Mouse (Mus musculus): ENCODE results near the gene Oas1f. TPM values are rescaled to one million over a fixed set of nuclear protein-coding genes. Genes with fewer than 3 reads are reported as not detected.
A peak's percentile ranks its signal among the peaks of the same experiment; 100 is the strongest.
"Not testable (repeated sequence)": the region's sequence is repeated elsewhere in the genome, so short reads cannot be mapped to it uniquely, and the experiment has no call there.

The Oas1f gene
- polyA plus RNA-seq, 1 experiment from 2014 or later = not detected

DNA sequence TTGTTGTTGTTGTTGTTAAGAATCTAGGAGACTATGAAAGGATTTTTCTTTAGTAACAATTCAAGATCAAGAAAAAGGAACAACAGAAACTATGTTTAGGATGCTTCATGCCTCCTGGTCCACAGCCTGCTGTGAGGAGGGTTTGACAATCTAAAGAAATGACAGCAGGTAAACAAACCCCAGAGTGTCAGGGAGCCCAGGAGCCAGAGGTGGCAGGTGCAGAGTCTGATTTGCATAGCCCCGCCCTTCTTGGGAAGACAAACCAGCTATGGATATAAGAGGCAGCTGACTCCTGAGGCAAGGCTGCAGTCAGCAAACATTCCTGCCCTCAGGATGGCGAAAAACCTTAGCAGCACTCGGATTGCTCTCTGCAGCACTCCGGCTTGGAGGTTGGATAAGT lies 14.0 kb downstream of the Oas1f start, which contains the start of gene Oas1h:
Gene Oas1h, plus strand, starts transcription at position 301 of the 400 bp plus-strand sequence.
- Histone ChIP-seq H3K4me1 (replicated peaks; ENCODE audit: control insufficient read depth, insufficient read depth, low read length) (no peaks in the 10 kb centered on the region), H3K36me3 (ENCODE audit: control insufficient read depth, insufficient read depth, low read length) (no peaks in the 10 kb centered on the region), H3K4me3 (ENCODE audit: low read depth, low read length) (no peak within 1 kb of the TSS), H3K9ac (ENCODE audit: low read length) (no peak within 1 kb of the TSS), H3K9me3 (ENCODE audit: control insufficient read depth, low read length) (no peaks in the 10 kb centered on the region), H3K27ac (ENCODE audit: low read depth) (no peak within 1 kb of the TSS), H3K4me2 (ENCODE audit: low read length) (no peak within 1 kb of the TSS), H3K27me3 (replicated peaks; ENCODE audit: control insufficient read depth, insufficient read depth, low read length) (no peaks in the 10 kb centered on the region)
- 39% methylated on average over 4 of the region's 4 CpGs for WGBS
- no peak for DNase-seq (ENCODE audit: low spot score)
- ATAC-seq (replicated peaks; ENCODE audit: low FRiP score, low TSS enrichment, low read depth) = no peak

DNA sequence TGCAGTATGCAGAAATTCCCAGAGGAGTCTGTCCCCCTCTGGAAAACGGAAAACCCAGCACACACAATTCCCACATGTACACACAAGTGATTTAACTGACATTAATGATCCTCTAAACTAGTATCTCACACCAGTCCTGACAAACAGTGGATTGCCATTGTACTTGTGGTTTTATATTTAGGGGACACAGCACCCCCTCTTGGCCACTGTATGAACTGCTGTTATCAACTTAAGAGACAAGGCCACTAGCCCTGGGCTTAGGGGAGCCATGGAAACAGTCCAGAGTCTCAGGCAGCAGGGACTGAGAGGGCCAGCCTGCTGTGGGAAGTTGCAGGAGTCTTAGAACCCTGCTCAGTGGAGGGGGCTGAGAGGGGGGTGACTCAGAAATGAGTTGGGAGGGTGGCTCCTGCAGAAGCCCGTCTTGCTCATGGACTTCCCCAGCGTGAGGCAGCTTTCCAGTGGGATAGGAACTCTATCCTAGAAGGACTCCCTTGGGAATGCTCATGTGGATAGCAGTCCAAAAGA lies 18.2 kb downstream of the Oas1f start:
- Histone ChIP-seq H3K4me3 (ENCODE audit: low read depth, low read length) (no peak overlapping the region), H3K9me3 (ENCODE audit: control insufficient read depth, low read length) (no peaks in the 10 kb centered on the region), H3K27me3 (replicated peaks; ENCODE audit: control insufficient read depth, insufficient read depth, low read length) (no peaks in the 10 kb centered on the region), H3K27ac (ENCODE audit: low read depth) (no peak overlapping the region), H3K9ac (ENCODE audit: low read length) (no peak overlapping the region), H3K36me3 (ENCODE audit: control insufficient read depth, insufficient read depth, low read length) (no peaks in the 10 kb centered on the region), H3K4me1 (replicated peaks; ENCODE audit: control insufficient read depth, insufficient read depth, low read length) (no peaks in the 10 kb centered on the region), H3K4me2 (ENCODE audit: low read length) (no peak overlapping the region)
- 74% methylated on average over 3 of the region's 3 CpGs for WGBS
- DNase-seq (ENCODE audit: low spot score) (peak; percentile 60), ATAC-seq (replicated peaks; ENCODE audit: low FRiP score, low TSS enrichment, low read depth) (no peak)

DNA sequence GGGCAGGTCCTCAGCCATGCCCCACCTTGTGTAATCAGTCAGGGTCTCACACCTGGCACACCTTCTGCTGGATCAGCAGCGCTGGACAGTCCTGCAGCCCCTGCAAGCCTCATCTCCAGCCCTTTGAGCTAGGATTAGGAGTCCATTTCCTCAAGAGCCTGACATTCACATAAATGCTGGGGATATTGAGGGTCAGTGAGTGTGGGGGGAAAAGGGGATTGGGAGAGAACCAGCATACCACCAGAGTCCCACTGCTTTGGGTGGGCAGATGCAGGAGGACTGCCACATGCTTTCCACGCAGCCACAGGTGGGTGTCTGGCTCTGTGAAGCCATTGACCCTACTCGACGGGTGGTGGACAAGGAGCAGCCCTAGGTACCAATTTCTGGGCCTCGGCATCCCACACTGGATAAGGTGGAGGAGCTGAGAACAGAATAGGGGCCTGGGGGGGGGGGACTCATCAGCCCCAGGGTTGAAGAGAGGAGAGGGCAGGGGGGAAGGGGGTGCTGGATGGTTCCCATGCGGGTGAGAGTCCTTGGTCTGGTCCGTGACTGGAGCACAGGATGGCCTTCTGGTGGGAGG lies 22.4 kb downstream of the Oas1f start:
- ATAC-seq (replicated peaks; ENCODE audit: low FRiP score, low TSS enrichment, low read depth) (no peak), DNase-seq (ENCODE audit: low spot score) (no peak)
- H3K27ac ChIP-seq (ENCODE audit: low read depth) = no peak overlapping the region
- H3K36me3 ChIP-seq (ENCODE audit: control insufficient read depth, insufficient read depth, low read length) = no peaks in the 10 kb centered on the region
- no peak overlapping the region for H3K4me2 ChIP-seq (ENCODE audit: low read length)
- no peaks in the 10 kb centered on the region for H3K27me3 ChIP-seq (replicated peaks; ENCODE audit: control insufficient read depth, insufficient read depth, low read length)
- H3K9me3 ChIP-seq (ENCODE audit: control insufficient read depth, low read length) = no peaks in the 10 kb centered on the region
- no peak overlapping the region for H3K4me3 ChIP-seq (ENCODE audit: low read depth, low read length)
- 82% methylated on average over 7 of the region's 7 CpGs for WGBS
- H3K4me1 ChIP-seq (replicated peaks; ENCODE audit: control insufficient read depth, insufficient read depth, low read length) = no peaks in the 10 kb centered on the region
- H3K9ac ChIP-seq (ENCODE audit: low read length) = no peak overlapping the region

DNA sequence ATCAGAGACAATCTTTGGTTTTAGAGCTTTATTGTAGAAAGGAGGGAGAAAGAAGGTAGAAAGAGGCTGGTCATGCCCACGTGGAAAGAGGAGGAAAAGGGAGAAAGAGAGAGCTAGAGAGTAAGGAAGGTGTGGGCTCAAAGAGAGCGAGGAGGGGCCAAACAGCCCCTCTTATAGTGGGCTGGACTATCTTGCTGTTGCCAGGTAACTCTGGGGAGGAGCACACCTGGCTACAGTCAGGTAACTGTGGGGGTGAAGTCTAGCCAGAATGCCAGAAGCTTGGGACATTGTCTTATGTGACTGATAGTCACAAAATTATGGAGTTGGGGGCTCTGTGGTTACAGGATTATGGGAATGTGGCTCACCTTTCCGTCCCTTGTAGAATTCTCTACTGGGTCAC lies 22.9 kb downstream of the Oas1f start:
- no peak overlapping the region for H3K4me2 ChIP-seq (ENCODE audit: low read length)
- H3K9ac ChIP-seq (ENCODE audit: low read length) = no peak overlapping the region
- H3K36me3 ChIP-seq (ENCODE audit: control insufficient read depth, insufficient read depth, low read length) = no peaks in the 10 kb centered on the region
- no peaks in the 10 kb centered on the region for H3K27me3 ChIP-seq (replicated peaks; ENCODE audit: control insufficient read depth, insufficient read depth, low read length)
- 55% methylated on average over 3 of the region's 3 CpGs for WGBS
- H3K27ac ChIP-seq (ENCODE audit: low read depth) = no peak overlapping the region
- ATAC-seq (replicated peaks; ENCODE audit: low FRiP score, low TSS enrichment, low read depth) = no peak
- no peaks in the 10 kb centered on the region for H3K4me1 ChIP-seq (replicated peaks; ENCODE audit: control insufficient read depth, insufficient read depth, low read length)
- no peak overlapping the region for H3K4me3 ChIP-seq (ENCODE audit: low read depth, low read length)
- DNase-seq (ENCODE audit: low spot score) = no peak
- no peaks in the 10 kb centered on the region for H3K9me3 ChIP-seq (ENCODE audit: control insufficient read depth, low read length)

DNA sequence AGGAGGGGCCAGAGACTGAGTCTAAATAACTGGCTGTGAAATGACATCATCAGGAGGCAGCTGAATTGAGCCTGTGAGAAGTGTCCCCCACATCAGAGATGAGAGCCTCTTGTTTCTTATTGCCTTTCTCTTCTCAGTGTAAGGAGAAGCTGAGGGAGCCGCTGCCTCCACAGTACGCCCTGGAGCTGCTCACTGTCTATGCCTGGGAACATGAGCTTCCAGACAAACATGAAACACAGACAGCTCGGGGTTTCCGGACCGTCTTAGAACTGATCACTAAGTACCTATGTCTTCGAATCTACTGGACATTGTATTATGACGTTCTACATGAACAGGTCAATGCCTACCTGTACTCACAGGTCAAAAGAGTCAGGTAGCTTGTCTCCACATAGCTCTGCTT lies 23.6 kb downstream of the Oas1f start:
- DNase-seq (ENCODE audit: low spot score) (no peak), ATAC-seq (replicated peaks; ENCODE audit: low FRiP score, low TSS enrichment, low read depth) (no peak)
- WGBS = 74% methylated on average over 7 of the region's 7 CpGs

DNA sequence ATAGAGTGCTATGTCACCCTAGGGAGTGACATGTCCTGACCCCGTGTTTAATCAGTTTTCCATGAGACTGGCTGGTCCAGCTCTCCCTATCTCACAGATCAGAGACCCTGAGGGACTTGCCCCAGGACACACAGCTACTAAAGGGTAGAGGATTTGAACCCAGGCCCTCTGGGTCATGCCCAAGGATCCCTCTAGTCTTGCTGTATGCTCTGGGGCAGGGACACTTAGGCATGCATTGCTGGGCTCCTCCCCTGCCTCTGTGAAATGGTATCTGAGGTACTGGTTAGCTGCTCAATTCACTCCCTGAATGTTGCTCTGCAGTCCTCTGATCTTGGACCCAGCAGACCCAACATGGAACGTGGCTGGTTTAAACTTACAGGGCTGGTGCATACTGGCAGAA lies 24.3 kb downstream of the Oas1f start:
- H3K4me2 ChIP-seq (ENCODE audit: low read length) = no peak overlapping the region
- no peak overlapping the region for H3K27ac ChIP-seq (ENCODE audit: low read depth)
- H3K4me1 ChIP-seq (replicated peaks; ENCODE audit: control insufficient read depth, insufficient read depth, low read length) = no peaks in the 10 kb centered on the region
- H3K4me3 ChIP-seq (ENCODE audit: low read depth, low read length) = no peak overlapping the region
- ATAC-seq (replicated peaks; ENCODE audit: low FRiP score, low TSS enrichment, low read depth) (no peak), DNase-seq (ENCODE audit: low spot score) (no peak)
- no peaks in the 10 kb centered on the region for H3K9me3 ChIP-seq (ENCODE audit: control insufficient read depth, low read length)
- 63% methylated on average over 2 of the region's 2 CpGs for WGBS
- no peak overlapping the region for H3K9ac ChIP-seq (ENCODE audit: low read length)
- H3K27me3 ChIP-seq (replicated peaks; ENCODE audit: control insufficient read depth, insufficient read depth, low read length) = no peaks in the 10 kb centered on the region
- H3K36me3 ChIP-seq (ENCODE audit: control insufficient read depth, insufficient read depth, low read length) = no peaks in the 10 kb centered on the region

More for the DNA sequence above, 23.6 kb downstream of the Oas1f start:
- Histone ChIP-seq H3K9me3 (ENCODE audit: control insufficient read depth, low read length) (no peaks in the 10 kb centered on the region), H3K4me2 (ENCODE audit: low read length) (no peak overlapping the region), H3K27me3 (replicated peaks; ENCODE audit: control insufficient read depth, insufficient read depth, low read length) (no peaks in the 10 kb centered on the region), H3K9ac (ENCODE audit: low read length) (no peak overlapping the region), H3K36me3 (ENCODE audit: control insufficient read depth, insufficient read depth, low read length) (no peaks in the 10 kb centered on the region), H3K4me3 (ENCODE audit: low read depth, low read length) (no peak overlapping the region), H3K27ac (ENCODE audit: low read depth) (no peak overlapping the region), H3K4me1 (replicated peaks; ENCODE audit: control insufficient read depth, insufficient read depth, low read length) (no peaks in the 10 kb centered on the region)

DNA sequence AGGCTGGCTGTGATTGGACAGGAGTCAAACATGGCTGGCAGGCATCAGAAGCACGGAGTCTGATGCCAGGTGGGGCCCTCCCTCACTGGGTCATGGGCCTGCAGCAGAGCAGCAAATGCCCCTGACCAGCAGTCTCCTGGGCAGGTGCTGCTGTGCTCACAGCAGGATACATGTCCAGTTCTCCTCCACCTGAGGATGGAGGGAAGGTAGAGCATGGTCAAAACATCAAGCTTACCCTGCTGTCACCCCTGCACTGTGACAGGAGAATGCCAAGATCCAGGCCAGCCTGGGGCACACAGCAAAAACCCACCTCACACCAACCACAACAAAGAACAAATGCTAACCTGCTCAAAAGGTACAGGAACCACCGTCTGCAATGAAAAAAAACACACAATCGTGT lies 29.7 kb downstream of the Oas1f start:
- H3K9ac ChIP-seq (ENCODE audit: low read length); H3K4me2 ChIP-seq (ENCODE audit: low read length); DNase-seq (ENCODE audit: low spot score); H3K27ac ChIP-seq (ENCODE audit: low read depth); H3K4me3 ChIP-seq (ENCODE audit: low read depth, low read length); H3K4me1 ChIP-seq (replicated peaks; ENCODE audit: control insufficient read depth, insufficient read depth, low read length); ATAC-seq (replicated peaks; ENCODE audit: low FRiP score, low TSS enrichment, low read depth); H3K9me3 ChIP-seq (ENCODE audit: control insufficient read depth, low read length); H3K27me3 ChIP-seq (replicated peaks; ENCODE audit: control insufficient read depth, insufficient read depth, low read length); H3K36me3 ChIP-seq (ENCODE audit: control insufficient read depth, insufficient read depth, low read length): not testable (repeated sequence)
- WGBS = 61% methylated on average over 2 of the region's 3 CpGs

DNA sequence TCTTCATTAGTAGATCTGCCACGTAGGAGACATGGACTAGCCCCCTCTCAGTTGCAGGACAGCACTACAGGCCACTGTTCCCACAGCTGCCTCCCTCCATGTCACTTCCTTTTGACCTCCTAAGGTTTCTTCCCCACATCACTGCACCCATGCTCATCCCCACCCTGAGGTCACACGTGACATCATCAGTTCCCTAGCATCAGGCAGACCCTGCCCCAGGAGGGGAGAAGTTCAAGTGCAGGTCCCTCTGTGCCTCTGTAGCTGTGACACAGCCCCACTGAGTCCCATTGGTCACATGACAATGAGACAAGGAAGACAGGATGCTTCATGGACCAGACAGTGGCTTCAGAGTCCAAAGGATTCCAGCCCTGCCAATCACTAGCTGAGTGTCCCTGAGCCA lies 30.2 kb downstream of the Oas1f start:
- ATAC-seq (replicated peaks; ENCODE audit: low FRiP score, low TSS enrichment, low read depth); H3K4me2 ChIP-seq (ENCODE audit: low read length); DNase-seq (ENCODE audit: low spot score); H3K4me3 ChIP-seq (ENCODE audit: low read depth, low read length); H3K27me3 ChIP-seq (replicated peaks; ENCODE audit: control insufficient read depth, insufficient read depth, low read length); H3K27ac ChIP-seq (ENCODE audit: low read depth); H3K4me1 ChIP-seq (replicated peaks; ENCODE audit: control insufficient read depth, insufficient read depth, low read length); H3K9ac ChIP-seq (ENCODE audit: low read length); H3K36me3 ChIP-seq (ENCODE audit: control insufficient read depth, insufficient read depth, low read length); H3K9me3 ChIP-seq (ENCODE audit: control insufficient read depth, low read length): not testable (repeated sequence)
- WGBS = 81% methylated on average over 2 of the region's 2 CpGs

DNA sequence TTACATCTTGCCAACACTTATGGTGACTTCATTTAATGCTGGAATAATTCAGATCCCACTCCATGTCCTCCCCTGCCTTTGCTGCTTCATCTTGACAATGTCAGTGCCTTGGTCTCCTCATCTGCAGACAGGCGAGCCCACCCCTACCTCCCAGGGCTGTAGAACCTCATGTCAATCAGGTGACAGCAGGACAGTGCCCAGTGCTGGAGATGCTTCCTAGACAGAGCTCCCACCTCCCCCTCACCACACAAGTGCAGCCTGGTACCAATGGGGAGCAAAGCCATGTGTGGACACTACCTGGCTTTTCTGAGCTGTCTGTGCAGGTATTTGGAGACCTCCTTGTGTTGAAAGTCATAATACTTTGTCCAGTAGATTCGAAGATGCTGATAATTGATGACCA lies 31.6 kb downstream of the Oas1f start:
- H3K27ac ChIP-seq (ENCODE audit: low read depth); H3K36me3 ChIP-seq (ENCODE audit: control insufficient read depth, insufficient read depth, low read length); H3K27me3 ChIP-seq (replicated peaks; ENCODE audit: control insufficient read depth, insufficient read depth, low read length); H3K9me3 ChIP-seq (ENCODE audit: control insufficient read depth, low read length); ATAC-seq (replicated peaks; ENCODE audit: low FRiP score, low TSS enrichment, low read depth); H3K4me1 ChIP-seq (replicated peaks; ENCODE audit: control insufficient read depth, insufficient read depth, low read length); H3K4me3 ChIP-seq (ENCODE audit: low read depth, low read length); H3K4me2 ChIP-seq (ENCODE audit: low read length); H3K9ac ChIP-seq (ENCODE audit: low read length): not testable (repeated sequence)
- 49% methylated on average over 2 of the region's 2 CpGs for WGBS
- peak; percentile 40 for DNase-seq (ENCODE audit: low spot score)
